Mouse (Mus musculus): Measurements from ENCODE around the gene Cdhr2. TPM values are rescaled to one million over a fixed set of nuclear protein-coding genes. Genes with fewer than 3 reads are reported as not detected.

Cdhr2 gene
- polyA plus RNA-seq, 1 experiment from 2014 or later, result 0.29 TPM

DNA sequence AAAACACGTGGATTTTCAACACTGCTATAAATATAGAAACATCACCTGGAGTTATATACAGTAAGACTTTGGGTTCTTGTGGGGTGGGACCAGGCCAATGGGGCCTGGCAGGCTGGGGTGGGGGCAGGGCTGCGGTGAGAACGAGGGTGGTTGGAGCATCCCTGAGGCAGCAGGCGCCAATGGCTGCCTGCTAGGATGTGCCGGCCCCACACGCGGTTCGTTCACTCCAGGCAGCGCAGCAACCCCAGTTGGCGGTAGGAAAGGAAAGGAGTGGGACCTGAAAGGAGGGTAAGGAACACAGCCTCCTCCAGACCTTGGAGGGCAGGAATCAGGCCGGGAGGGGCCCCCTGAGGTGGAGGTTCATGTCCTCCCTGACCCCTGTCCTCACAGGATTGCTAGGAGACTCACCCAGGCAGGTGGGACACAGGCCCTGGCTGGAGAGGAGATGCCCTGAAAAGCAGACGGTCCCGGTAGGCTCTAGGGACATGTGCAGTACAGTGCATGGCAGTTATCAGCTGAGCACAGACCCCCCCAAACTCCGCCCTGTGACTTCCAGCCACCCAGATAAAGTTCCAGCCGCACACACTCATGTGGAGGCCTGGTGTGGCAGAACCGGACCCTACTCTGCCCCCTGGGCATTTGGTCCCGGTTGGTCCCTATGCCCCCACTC lies 20.9 kb upstream of the Cdhr2 start:
- no peaks in the 10 kb centered on the region for H3K9me3 ChIP-seq (ENCODE audit: control insufficient read depth, low read length)
- H3K9ac ChIP-seq (replicated peaks; ENCODE audit: low read depth, low read length), result no peak overlapping the region
- ATAC-seq (ENCODE audit: low read depth), result no peak
- no peak overlapping the region for H3K27ac ChIP-seq (ENCODE audit: low read depth, low read length)
- H3K4me1 ChIP-seq (ENCODE audit: control insufficient read depth, insufficient read depth, low read length), result peaks cover 14% of the 10 kb centered on the region
- WGBS, result 75% methylated on average over 17 of the region's 17 CpGs
- H3K4me2 ChIP-seq (ENCODE audit: low read depth, low read length), result no peak overlapping the region
- no peak overlapping the region for H3K4me3 ChIP-seq (ENCODE audit: low read depth, low read length)
- peaks cover 50% of the 10 kb centered on the region for H3K36me3 ChIP-seq (ENCODE audit: control insufficient read depth, insufficient read depth, low read length)
- H3K27me3 ChIP-seq (ENCODE audit: control insufficient read depth, insufficient read depth, low read length), result no peaks in the 10 kb centered on the region

DNA sequence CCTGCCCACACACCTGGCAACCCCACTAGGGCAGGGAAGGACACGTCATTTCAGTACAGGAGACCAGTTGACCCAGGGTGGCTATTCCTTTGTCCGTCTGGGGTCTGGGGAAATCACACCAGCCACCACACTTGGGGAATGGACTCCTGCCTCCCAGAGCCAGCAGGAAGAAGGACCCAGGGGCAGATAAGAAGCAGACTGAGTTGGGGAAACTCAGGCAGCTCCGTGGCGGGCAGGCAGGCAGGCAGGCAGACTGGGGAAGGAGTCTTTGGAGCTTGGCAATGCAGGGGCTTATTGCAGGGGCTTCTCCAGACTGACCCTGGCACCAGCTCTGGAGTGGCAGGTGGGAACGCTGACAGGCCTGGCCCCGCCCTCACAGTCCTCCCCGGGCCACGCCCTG lies 20.0 kb upstream of the Cdhr2 start:
- peaks cover 50% of the 10 kb centered on the region for H3K36me3 ChIP-seq (ENCODE audit: control insufficient read depth, insufficient read depth, low read length)
- H3K4me2 ChIP-seq (ENCODE audit: low read depth, low read length), result no peak overlapping the region
- H3K4me1 ChIP-seq (ENCODE audit: control insufficient read depth, insufficient read depth, low read length), result peaks cover 24% of the 10 kb centered on the region
- no peak overlapping the region for H3K9ac ChIP-seq (replicated peaks; ENCODE audit: low read depth, low read length)
- WGBS, result 89% methylated on average over 8 of the region's 8 CpGs
- H3K9me3 ChIP-seq (ENCODE audit: control insufficient read depth, low read length), result no peaks in the 10 kb centered on the region
- no peaks in the 10 kb centered on the region for H3K27me3 ChIP-seq (ENCODE audit: control insufficient read depth, insufficient read depth, low read length)
- no peak overlapping the region for H3K4me3 ChIP-seq (ENCODE audit: low read depth, low read length)
- no peak overlapping the region for H3K27ac ChIP-seq (ENCODE audit: low read depth, low read length)
- no peak for ATAC-seq (ENCODE audit: low read depth)

DNA sequence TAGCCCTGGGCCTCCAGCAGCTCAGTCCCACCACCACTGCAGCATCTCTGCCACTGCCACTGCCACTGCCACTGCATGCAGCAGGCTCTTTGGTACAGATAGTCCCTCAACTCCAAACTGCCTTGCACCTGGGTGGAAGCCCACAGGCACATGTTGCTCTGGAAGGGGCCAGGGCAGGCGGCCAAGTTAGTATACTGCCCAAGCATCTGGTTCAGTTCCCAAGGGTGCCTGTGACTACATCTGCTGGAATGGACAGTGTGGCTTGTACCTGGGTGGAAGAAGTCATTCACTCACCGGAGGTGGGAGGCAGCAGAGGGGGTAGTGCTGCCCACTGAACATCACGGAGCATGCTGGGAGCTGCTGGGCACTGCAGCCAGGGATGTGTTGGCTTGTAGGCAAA lies 18.0 kb upstream of the Cdhr2 start:
- Histone ChIP-seq H3K4me2 (ENCODE audit: low read depth, low read length) (no peak overlapping the region), H3K27ac (ENCODE audit: low read depth, low read length) (no peak overlapping the region), H3K4me3 (ENCODE audit: low read depth, low read length) (no peak overlapping the region), H3K4me1 (ENCODE audit: control insufficient read depth, insufficient read depth, low read length) (peaks cover 24% of the 10 kb centered on the region), H3K27me3 (ENCODE audit: control insufficient read depth, insufficient read depth, low read length) (no peaks in the 10 kb centered on the region), H3K9me3 (ENCODE audit: control insufficient read depth, low read length) (no peaks in the 10 kb centered on the region), H3K9ac (replicated peaks; ENCODE audit: low read depth, low read length) (no peak overlapping the region), H3K36me3 (ENCODE audit: control insufficient read depth, insufficient read depth, low read length) (peaks cover 50% of the 10 kb centered on the region)
- WGBS, result 90% methylated on average over 3 of the region's 3 CpGs
- no peak for ATAC-seq (ENCODE audit: low read depth)

DNA sequence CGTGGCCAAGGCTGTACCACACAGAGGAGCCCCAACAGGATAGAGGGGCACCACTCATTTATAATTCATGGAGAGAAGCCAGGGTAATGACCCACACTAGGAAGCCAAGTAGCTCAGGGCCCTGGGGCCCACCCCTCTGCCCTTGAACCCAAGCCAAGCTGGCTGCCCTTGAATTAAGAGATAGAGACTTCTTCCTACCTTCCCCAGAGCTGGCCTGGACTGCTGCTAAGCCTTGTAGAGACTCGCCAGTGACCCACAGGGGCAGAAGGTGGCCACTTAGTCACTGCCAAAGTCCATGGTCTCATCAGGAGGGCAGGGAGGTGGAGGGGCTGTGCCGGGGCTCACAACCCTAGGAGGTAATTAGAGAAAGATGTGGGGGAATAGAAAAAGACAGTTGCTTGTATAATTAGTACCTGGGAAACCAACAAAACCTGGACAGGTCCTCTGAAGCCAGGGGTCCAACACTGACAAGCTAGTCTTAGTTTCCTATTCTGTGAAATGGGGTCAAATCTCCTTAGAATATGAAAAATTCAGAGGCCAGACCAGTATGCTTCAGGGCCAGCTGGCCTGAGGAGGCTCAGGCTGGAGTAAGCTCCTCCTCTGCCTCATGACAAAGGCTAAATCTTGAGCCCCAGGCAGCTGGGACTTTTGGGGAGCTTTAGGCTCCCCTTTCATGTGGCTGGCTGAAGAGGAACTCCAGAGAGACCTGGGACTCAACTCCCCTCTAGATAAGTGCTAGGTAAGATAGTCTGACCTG lies 16.9 kb upstream of the Cdhr2 start:
- Histone ChIP-seq H3K9me3 (ENCODE audit: control insufficient read depth, low read length) (no peaks in the 10 kb centered on the region), H3K4me3 (ENCODE audit: low read depth, low read length) (no peak overlapping the region), H3K36me3 (ENCODE audit: control insufficient read depth, insufficient read depth, low read length) (peaks cover 45% of the 10 kb centered on the region), H3K4me1 (ENCODE audit: control insufficient read depth, insufficient read depth, low read length) (peaks cover 28% of the 10 kb centered on the region), H3K27me3 (ENCODE audit: control insufficient read depth, insufficient read depth, low read length) (no peaks in the 10 kb centered on the region), H3K4me2 (ENCODE audit: low read depth, low read length) (peak overlapping the region; percentile 69; the same call in 1 of the 2 replicates), H3K27ac (ENCODE audit: low read depth, low read length) (no peak overlapping the region), H3K9ac (replicated peaks; ENCODE audit: low read depth, low read length) (no peak overlapping the region; the same call in 1 of the 2 replicates)
- 75% methylated on average over 3 of the region's 3 CpGs for WGBS
- ATAC-seq (ENCODE audit: low read depth), result no peak

DNA sequence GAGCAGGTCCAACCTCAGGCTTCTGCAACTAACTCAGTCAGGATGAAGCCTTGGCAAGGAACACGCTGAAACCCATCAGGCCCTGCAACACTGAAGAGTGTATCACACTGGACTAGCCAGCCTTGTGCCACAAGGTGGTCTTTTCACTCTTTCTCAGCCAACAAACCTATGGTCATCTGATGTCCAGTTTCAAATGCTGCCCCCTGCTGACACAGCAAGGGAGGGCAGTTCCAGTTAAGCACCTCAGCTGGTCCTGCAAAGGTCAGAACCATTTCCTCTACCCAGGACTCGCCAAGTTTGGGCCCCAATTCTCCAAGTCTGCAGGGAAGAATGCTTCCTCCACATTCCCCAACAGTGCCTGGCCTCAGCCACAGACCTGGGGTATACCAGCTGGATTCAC lies 16.1 kb upstream of the Cdhr2 start:
- Histone ChIP-seq H3K4me1 (ENCODE audit: control insufficient read depth, insufficient read depth, low read length) (peaks cover 28% of the 10 kb centered on the region), H3K36me3 (ENCODE audit: control insufficient read depth, insufficient read depth, low read length) (peaks cover 40% of the 10 kb centered on the region), H3K9ac (replicated peaks; ENCODE audit: low read depth, low read length) (no peak overlapping the region), H3K4me2 (ENCODE audit: low read depth, low read length) (peak overlapping the region; percentile 69), H3K9me3 (ENCODE audit: control insufficient read depth, low read length) (no peaks in the 10 kb centered on the region), H3K27me3 (ENCODE audit: control insufficient read depth, insufficient read depth, low read length) (no peaks in the 10 kb centered on the region), H3K4me3 (ENCODE audit: low read depth, low read length) (peak overlapping the region; percentile 88), H3K27ac (ENCODE audit: low read depth, low read length) (no peak overlapping the region)
- 45% methylated on average over 2 of the region's 2 CpGs for WGBS
- no peak for ATAC-seq (ENCODE audit: low read depth)

DNA sequence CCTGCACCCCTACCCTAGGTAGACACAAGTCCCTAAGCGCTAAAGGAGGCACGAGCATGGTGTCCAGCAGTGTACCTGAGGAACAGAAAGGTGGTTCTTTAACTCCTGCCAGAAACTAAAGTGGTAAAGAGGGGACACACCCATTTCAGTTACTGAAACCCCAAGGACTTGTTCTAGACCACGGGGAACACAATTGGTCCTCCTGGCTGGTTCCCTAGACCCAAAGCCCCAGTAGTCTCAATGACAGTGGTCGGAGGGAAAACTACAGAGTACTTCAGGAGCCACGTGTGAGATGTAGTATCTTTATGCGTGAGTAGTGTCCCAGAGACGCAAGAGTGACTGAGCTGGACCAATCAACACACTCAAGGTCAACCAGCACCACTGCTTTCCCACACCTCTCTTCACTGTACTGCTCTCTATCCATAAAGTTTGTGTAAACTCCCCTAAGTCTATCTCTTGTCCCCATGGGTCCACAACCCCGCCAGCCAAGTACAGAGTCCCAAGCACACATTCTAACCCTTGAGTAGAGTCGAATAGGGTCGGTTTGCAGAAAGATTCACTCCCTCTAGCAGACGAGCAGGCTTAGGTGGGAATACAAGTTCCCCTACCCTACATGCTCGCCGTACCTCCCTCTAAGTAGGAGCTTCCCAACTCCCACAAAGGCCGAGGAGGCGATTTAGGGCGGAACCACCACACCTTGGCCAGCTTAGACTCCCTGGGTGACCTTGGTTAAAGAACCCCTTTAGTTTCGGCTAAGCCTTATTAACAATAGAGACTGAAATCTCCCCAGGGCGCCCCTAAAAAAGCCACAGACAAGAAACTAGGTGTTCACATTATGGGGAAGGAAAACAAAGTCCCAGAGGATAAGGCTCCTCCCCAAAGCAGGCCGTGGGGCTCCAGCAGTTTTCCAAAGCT lies 14.9 kb upstream of the Cdhr2 start:
- H3K9me3 ChIP-seq (ENCODE audit: control insufficient read depth, low read length), result no peaks in the 10 kb centered on the region
- H3K27me3 ChIP-seq (ENCODE audit: control insufficient read depth, insufficient read depth, low read length), result no peaks in the 10 kb centered on the region
- ATAC-seq (ENCODE audit: low read depth), result no peak
- peak overlapping the region; percentile 97 for H3K9ac ChIP-seq (replicated peaks; ENCODE audit: low read depth, low read length)
- peak overlapping the region; percentile 69 for H3K4me2 ChIP-seq (ENCODE audit: low read depth, low read length)
- peaks cover 28% of the 10 kb centered on the region for H3K4me1 ChIP-seq (ENCODE audit: control insufficient read depth, insufficient read depth, low read length)
- peak overlapping the region; percentile 88 for H3K4me3 ChIP-seq (ENCODE audit: low read depth, low read length)
- peaks cover 28% of the 10 kb centered on the region for H3K36me3 ChIP-seq (ENCODE audit: control insufficient read depth, insufficient read depth, low read length)
- WGBS, result 6% methylated on average over 19 of the region's 19 CpGs
- peak overlapping the region; percentile 99 for H3K27ac ChIP-seq (ENCODE audit: low read depth, low read length)

DNA sequence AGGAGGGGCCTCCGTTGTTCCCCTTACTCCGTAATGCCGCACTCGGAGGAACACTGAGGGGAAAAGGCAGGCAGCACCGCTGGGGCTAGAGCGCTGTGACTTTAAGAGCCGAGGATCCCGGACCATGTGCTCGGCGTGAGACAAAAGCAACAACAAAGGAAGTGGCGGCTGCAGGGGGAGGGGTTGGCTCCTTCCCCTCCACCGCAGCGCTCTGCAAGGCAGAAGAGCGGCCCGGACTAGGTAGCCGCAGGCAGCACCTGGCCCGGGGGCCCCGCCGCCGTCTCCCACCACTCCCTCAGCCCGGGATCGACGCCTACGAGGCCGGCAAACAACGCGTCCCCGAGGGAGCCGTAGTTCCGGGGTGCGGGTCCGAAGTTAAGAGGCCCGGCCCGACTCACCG lies 14.2 kb upstream of the Cdhr2 start:
- peak overlapping the region; percentile 88 for H3K4me3 ChIP-seq (ENCODE audit: low read depth, low read length)
- H3K9ac ChIP-seq (replicated peaks; ENCODE audit: low read depth, low read length), result peak overlapping the region; percentile 97
- H3K27ac ChIP-seq (ENCODE audit: low read depth, low read length), result peak overlapping the region; percentile 99
- peaks cover 21% of the 10 kb centered on the region for H3K36me3 ChIP-seq (ENCODE audit: control insufficient read depth, insufficient read depth, low read length)
- H3K4me2 ChIP-seq (ENCODE audit: low read depth, low read length), result peak overlapping the region; percentile 69
- H3K9me3 ChIP-seq (ENCODE audit: control insufficient read depth, low read length), result no peaks in the 10 kb centered on the region
- WGBS, result 0% methylated on average over 28 of the region's 35 CpGs
- H3K4me1 ChIP-seq (ENCODE audit: control insufficient read depth, insufficient read depth, low read length), result peaks cover 33% of the 10 kb centered on the region
- H3K27me3 ChIP-seq (ENCODE audit: control insufficient read depth, insufficient read depth, low read length), result no peaks in the 10 kb centered on the region
- ATAC-seq (ENCODE audit: low read depth), result peak; percentile 68

DNA sequence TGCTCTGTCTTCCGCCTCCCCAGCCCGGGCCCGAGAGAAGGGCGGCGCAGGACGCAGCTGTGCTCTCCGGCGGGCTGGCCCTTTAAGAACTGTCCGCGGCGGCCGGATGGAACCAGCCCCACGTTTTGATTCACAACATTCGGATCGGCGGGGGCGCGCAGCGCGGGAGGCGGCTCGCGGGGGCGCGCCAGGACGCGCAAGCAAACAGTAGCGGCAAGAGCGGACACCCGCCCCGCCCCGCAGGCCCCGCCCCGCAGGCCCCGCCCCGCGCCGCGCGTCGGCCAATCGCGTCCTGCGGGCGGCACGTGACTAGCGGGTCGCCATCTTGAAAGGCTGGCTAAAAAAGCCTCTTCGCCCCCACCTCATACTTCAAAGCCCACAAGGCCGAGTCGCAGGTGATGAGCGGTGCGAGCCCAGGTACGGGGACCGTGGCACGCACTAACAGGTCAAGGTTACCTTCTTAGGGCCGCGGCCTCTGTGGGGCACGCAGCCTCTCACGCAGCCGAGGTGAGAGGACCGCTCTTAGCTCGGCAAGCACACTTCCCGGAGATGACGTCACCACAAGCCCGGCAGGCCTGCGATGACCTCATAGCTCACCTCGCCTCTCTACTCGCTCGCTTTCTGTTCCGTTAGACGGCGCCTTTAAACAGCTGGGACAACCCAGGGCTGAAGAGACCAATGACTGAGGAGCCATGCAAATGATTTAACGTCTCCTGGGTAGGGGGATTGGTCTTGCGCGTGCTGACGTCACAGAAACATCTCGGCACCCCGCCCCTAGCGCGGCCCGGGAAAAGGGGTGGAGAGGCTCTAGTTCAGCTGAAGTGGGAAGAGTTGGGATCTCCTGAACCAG lies 13.5 kb upstream of the Cdhr2 start:
- Histone ChIP-seq H3K4me3 (ENCODE audit: low read depth, low read length) (peak overlapping the region; percentile 88), H3K27me3 (ENCODE audit: control insufficient read depth, insufficient read depth, low read length) (no peaks in the 10 kb centered on the region), H3K9ac (replicated peaks; ENCODE audit: low read depth, low read length) (peak overlapping the region; percentile 97), H3K9me3 (ENCODE audit: control insufficient read depth, low read length) (no peaks in the 10 kb centered on the region), H3K4me2 (ENCODE audit: low read depth, low read length) (peak overlapping the region; percentile 69), H3K4me1 (ENCODE audit: control insufficient read depth, insufficient read depth, low read length) (peaks cover 40% of the 10 kb centered on the region), H3K36me3 (ENCODE audit: control insufficient read depth, insufficient read depth, low read length) (peaks cover 14% of the 10 kb centered on the region), H3K27ac (ENCODE audit: low read depth, low read length) (peak overlapping the region; percentile 99)
- ATAC-seq (ENCODE audit: low read depth), result peak; percentile 90
- 0% methylated on average over 73 of the region's 82 CpGs for WGBS

Measured in neural tube, embryonic 14.5 days (tissue).